Mouse (Mus musculus) ES-E14 (cell line): Measurements from ENCODE around the gene Pih1d2.

ENCODE experiments used
- CHD2 ChIP-seq: IDR thresholded peaks from 2 replicates; pipeline ENCODE4 v1.6.1; 2014; ENCODE audit warnings: mild to moderate bottlenecking, low read depth, low read length, inconsistent platforms
- HCFC1 ChIP-seq: IDR thresholded peaks from 2 replicates; pipeline ENCODE4 v1.6.1; 2012; ENCODE audit warnings: low read length, inconsistent platforms, borderline replicate concordance; ENCODE audit not compliant: insufficient read depth
- MAFK ChIP-seq: IDR thresholded peaks from 2 replicates; pipeline ENCODE4 v1.6.1; 2014; ENCODE audit warnings: mild to moderate bottlenecking, low read depth, low read length, inconsistent platforms; ENCODE audit not compliant: insufficient read depth
- ZC3H11A ChIP-seq: IDR thresholded peaks from 2 replicates; pipeline ENCODE4 v1.6.1; 2012; ENCODE audit warnings: low read depth, mild to moderate bottlenecking, inconsistent platforms, low read length, borderline replicate concordance
- ZNF384 ChIP-seq: IDR thresholded peaks from 2 replicates; pipeline ENCODE4 v1.6.1; 2012; ENCODE audit warnings: low read depth, low read length, inconsistent platforms

GRCm38 (mm10) chr9:50585145-50585818, 31.8 kb upstream of the Pih1d2 start:
- no peak for TF ChIP-seq CHD2
- TF ChIP-seq ZNF384: no peak
- no peak for TF ChIP-seq ZC3H11A
- TF ChIP-seq HCFC1: no peak
- TF ChIP-seq MAFK: no peak
